Mouse (Mus musculus) cerebellum, adult 2 months (tissue): Measurements from ENCODE around the gene Nyx.
"Not testable (repeated sequence)": the region's sequence is repeated elsewhere in the genome, so short reads cannot be mapped to it uniquely, and the experiment has no call there.

Source experiments
- CTCF ChIP-seq: fragments of 200-500 bp; IDR thresholded peaks from 2 replicates; pipeline ENCODE4 v1.5.1; 2011; ENCODE audit warnings: low read depth, mild to moderate bottlenecking, control low read depth, low read length, moderate library complexity, borderline replicate concordance; ENCODE audit not compliant: insufficient read depth
- POLR2A ChIP-seq: fragments of 200-500 bp; IDR thresholded peaks from 2 replicates; pipeline ENCODE4 v1.6.1; 2011; ENCODE audit warnings: low read length, control low read depth, borderline replicate concordance; ENCODE audit not compliant: insufficient read depth

- TF ChIP-seq CTCF, POLR2A: not testable (repeated sequence)
Measured at GRCm38 (mm10) chrX:13436042-13436441, 29.9 kb upstream of the Nyx start.
